21 mouse cellular contexts compared by ENCODE assay signal in genomic region chr15:89410118-89410517, GRCm38 (mm10). TPM values are rescaled to one million over a fixed set of nuclear protein-coding genes. Genes with fewer than 3 reads are reported as not detected.
DNase-seq lines count a peak whose midpoint lies in the region; ATAC-seq and TF ChIP-seq lines count a peak whose summit lies in the region.
"Had no signal": no experiment of that assay in that cellular context is flagged by ENCODE, and none has a peak within 500 bp of the region (broad histone marks: within the 10 kb centered on the region; RNA-seq: fewer than 3 reads in every experiment).

Gene Syce3 (minus strand): TSS chr15:89410503.

- ATAC-seq in intestine, embryonic 14.5 days (replicated peaks; ENCODE audit: low FRiP score, low TSS enrichment, low read depth): 0 out of 2 replicates have a peak, but pooled peaks have one; percentile 32
- ATAC-seq in intestine, postnatal 0 days: no peak
- ATAC-seq in midbrain, embryonic 11.5 days (ENCODE audit: low FRiP score): no peak
- ATAC-seq in midbrain, embryonic 15.5 days (replicated peaks): no peak
- peak; percentile 42; the same call in 1 of the 2 replicates for ATAC-seq in limb, embryonic 12.5 days (ENCODE audit: insufficient number of reproducible peaks, insufficient read depth, low FRiP score, low TSS enrichment, low read depth)
- ATAC-seq: intestine, embryonic 15.5 days; Patski had no signal

- no peaks in the 10 kb centered on the region for H3K27me3 ChIP-seq in intestine, embryonic 14.5 days (replicated peaks; ENCODE audit: control insufficient read depth, insufficient read depth, low read length)
- no peaks in the 10 kb centered on the region for H3K27me3 ChIP-seq in intestine, postnatal 0 days (replicated peaks; ENCODE audit: control insufficient read depth, insufficient read depth, low read length)
- H3K27me3 ChIP-seq in midbrain, embryonic 11.5 days (ENCODE audit: control insufficient read depth, insufficient read depth, low read length): no peaks in the 10 kb centered on the region
- H3K27me3 ChIP-seq in midbrain, embryonic 15.5 days (replicated peaks): no peaks in the 10 kb centered on the region
- H3K27me3 ChIP-seq in limb, embryonic 12.5 days: no peaks in the 10 kb centered on the region
- H3K27me3 ChIP-seq: intestine, embryonic 15.5 days; midbrain, embryonic 12.5 days; neural tube, embryonic 12.5 days; Patski had no signal

- H3K9me3 ChIP-seq in intestine, embryonic 14.5 days (ENCODE audit: control insufficient read depth, low read length): peaks cover 4% of the 10 kb centered on the region; the same call in 1 of the 2 replicates
- H3K9me3 ChIP-seq in intestine, postnatal 0 days (ENCODE audit: control insufficient read depth): no peaks in the 10 kb centered on the region
- H3K9me3 ChIP-seq in midbrain, embryonic 11.5 days (ENCODE audit: control insufficient read depth, low read length): no peaks in the 10 kb centered on the region
- H3K9me3 ChIP-seq in midbrain, embryonic 15.5 days: no peaks in the 10 kb centered on the region; the same call in 1 of the 2 replicates
- H3K9me3 ChIP-seq in limb, embryonic 12.5 days: peaks cover 16% of the 10 kb centered on the region
- H3K9me3 ChIP-seq: intestine, embryonic 15.5 days had no signal

- no peak within 1 kb of the TSS for H3K4me2 ChIP-seq in intestine, embryonic 14.5 days (ENCODE audit: low read length)
- H3K4me2 ChIP-seq in intestine, postnatal 0 days (replicated peaks; ENCODE audit: low read depth): no peak within 1 kb of the TSS
- no peak within 1 kb of the TSS for H3K4me2 ChIP-seq in midbrain, embryonic 11.5 days
- no peak within 1 kb of the TSS for H3K4me2 ChIP-seq in midbrain, embryonic 15.5 days
- no peak within 1 kb of the TSS for H3K4me2 ChIP-seq in limb, embryonic 12.5 days
- H3K4me2 ChIP-seq: hindbrain, embryonic 14.5 days; intestine, embryonic 15.5 days; midbrain, embryonic 12.5 days; neural tube, embryonic 12.5 days had no signal

- no peaks in the 10 kb centered on the region for H3K36me3 ChIP-seq in intestine, embryonic 14.5 days (ENCODE audit: control insufficient read depth, insufficient read depth, low read length)
- H3K36me3 ChIP-seq in intestine, postnatal 0 days (ENCODE audit: control insufficient read depth, insufficient read depth): no peaks in the 10 kb centered on the region
- H3K36me3 ChIP-seq in midbrain, embryonic 11.5 days (ENCODE audit: control insufficient read depth, insufficient read depth, low read length): no peaks in the 10 kb centered on the region
- H3K36me3 ChIP-seq in midbrain, embryonic 15.5 days (replicated peaks): no peaks in the 10 kb centered on the region
- no peaks in the 10 kb centered on the region for H3K36me3 ChIP-seq in limb, embryonic 12.5 days
- H3K36me3 ChIP-seq: intestine, embryonic 15.5 days; midbrain, embryonic 12.5 days; neural tube, embryonic 12.5 days had no signal

- 78% methylated on average over 20 of the region's 24 CpGs for WGBS in intestine, embryonic 14.5 days
- WGBS in intestine, postnatal 0 days: 82% methylated on average over 17 of the region's 24 CpGs
- 83% methylated on average over 16 of the region's 24 CpGs for WGBS in midbrain, embryonic 11.5 days
- 87% methylated on average over 24 of the region's 24 CpGs for WGBS in midbrain, embryonic 15.5 days
- 81% methylated on average over 24 of the region's 24 CpGs for WGBS in limb, embryonic 12.5 days

- no peak within 1 kb of the TSS for H3K4me3 ChIP-seq in intestine, embryonic 14.5 days (ENCODE audit: low read depth, low read length)
- no peak within 1 kb of the TSS for H3K4me3 ChIP-seq in intestine, postnatal 0 days (ENCODE audit: low read depth, low read length)
- no peak within 1 kb of the TSS for H3K4me3 ChIP-seq in midbrain, embryonic 11.5 days (ENCODE audit: low read depth, low read length)
- no peak within 1 kb of the TSS for H3K4me3 ChIP-seq in midbrain, embryonic 15.5 days
- no peak within 1 kb of the TSS for H3K4me3 ChIP-seq in limb, embryonic 12.5 days (replicated peaks)
- H3K4me3 ChIP-seq: intestine, embryonic 15.5 days; midbrain, embryonic 12.5 days; neural tube, embryonic 12.5 days had no signal

- TF ChIP-seq CTCF in intestine, postnatal 0 days (IDR thresholded peaks at IDR 0.05; ENCODE audit: low read depth): no peak

- no peaks in the 10 kb centered on the region for H3K4me1 ChIP-seq in intestine, embryonic 14.5 days (replicated peaks; ENCODE audit: control insufficient read depth, insufficient read depth, low read length)
- H3K4me1 ChIP-seq in intestine, postnatal 0 days (replicated peaks; ENCODE audit: control insufficient read depth, insufficient read depth, low read length): no peaks in the 10 kb centered on the region
- no peaks in the 10 kb centered on the region for H3K4me1 ChIP-seq in midbrain, embryonic 11.5 days (ENCODE audit: control insufficient read depth, insufficient read depth, low read length)
- H3K4me1 ChIP-seq in midbrain, embryonic 15.5 days: no peaks in the 10 kb centered on the region
- no peaks in the 10 kb centered on the region for H3K4me1 ChIP-seq in limb, embryonic 12.5 days (replicated peaks)
- H3K4me1 ChIP-seq: intestine, embryonic 15.5 days; midbrain, embryonic 12.5 days; neural tube, embryonic 12.5 days had no signal

- DNase-seq in intestine, embryonic 14.5 days (ENCODE audit: low spot score): no peak
- DNase-seq in midbrain, embryonic 11.5 days (ENCODE audit: low spot score, missing footprints): peak; percentile 49
- DNase-seq in urinary bladder, postnatal 25 days (ENCODE audit: low spot score): no peak
- no peak for DNase-seq in right cerebral cortex, postnatal 10 days (ENCODE audit: low spot score in 2 of 2)
- DNase-seq: embryo, embryonic 11 days; gastrocnemius, postnatal 10 days; kidney, postnatal 10 days; right cerebral cortex, adult 18-20 months had no signal

- H3K27ac ChIP-seq in intestine, embryonic 14.5 days (ENCODE audit: low read depth): no peak within 1 kb of the TSS
- H3K27ac ChIP-seq in intestine, postnatal 0 days (ENCODE audit: low read depth, low read length): no peak within 1 kb of the TSS
- no peak within 1 kb of the TSS for H3K27ac ChIP-seq in midbrain, embryonic 11.5 days (ENCODE audit: low read depth, low read length)
- no peak within 1 kb of the TSS for H3K27ac ChIP-seq in midbrain, embryonic 15.5 days
- H3K27ac ChIP-seq in limb, embryonic 12.5 days: no peak within 1 kb of the TSS
- H3K27ac ChIP-seq: hindbrain, embryonic 14.5 days; intestine, embryonic 15.5 days; liver, embryonic 14.5 days; midbrain, embryonic 12.5 days; neural tube, embryonic 12.5 days had no signal

- no peak within 1 kb of the TSS for H3K9ac ChIP-seq in intestine, embryonic 14.5 days (ENCODE audit: low read length)
- no peak within 1 kb of the TSS for H3K9ac ChIP-seq in intestine, postnatal 0 days (ENCODE audit: low read depth, low read length)
- H3K9ac ChIP-seq in midbrain, embryonic 11.5 days (ENCODE audit: low read length): no peak within 1 kb of the TSS
- H3K9ac ChIP-seq in midbrain, embryonic 15.5 days: no peak within 1 kb of the TSS
- no peak within 1 kb of the TSS for H3K9ac ChIP-seq in limb, embryonic 12.5 days (replicated peaks)
- H3K9ac ChIP-seq: hindbrain, embryonic 14.5 days; intestine, embryonic 15.5 days; liver, embryonic 14.5 days; midbrain, embryonic 12.5 days; neural tube, embryonic 12.5 days had no signal

RNA-seq across cellular contexts. Expression of gene Syce3, which starts in this region (rescaled TPM):
- not detected in 2 replicates for polyA plus RNA-seq in intestine, embryonic 14.5 days (2014; fragmentation: Nextera tagmentation; extraction: Ambion mirVana)
- polyA plus RNA-seq in intestine, postnatal 0 days (2015; fragmentation: Nextera tagmentation; extraction: Ambion mirVana): 3.4 and 5.0 TPM in 2 replicates
- not detected in 2 replicates for polyA plus RNA-seq in midbrain, embryonic 11.5 days (2014; fragmentation: Nextera tagmentation; extraction: Ambion mirVana)
- not detected in 2 replicates for polyA plus RNA-seq in midbrain, embryonic 15.5 days (2015; fragmentation: Nextera tagmentation; extraction: Ambion mirVana)
- polyA plus RNA-seq in limb, embryonic 12.5 days (2016; fragmentation: Nextera tagmentation; extraction: Ambion mirVana): not detected in 2 replicates
- polyA plus RNA-seq: C2C12; forebrain, embryonic 11.5 days; hindbrain, embryonic 14.5 days; intestine, embryonic 15.5 days; liver, embryonic 14.5 days; lung, embryonic 16.5 days; midbrain, embryonic 12.5 days; neural tube, embryonic 12.5 days; Patski; thymus, postnatal 0 days had no signal

Comparison
In these comparisons a context has a peak if more than half of its experiments do, and no peak if none do; other contexts are left out.
1. Peak in ATAC-seq in intestine, embryonic 14.5 days; RNA of the gene not detected or under 1 TPM.
2. Peak in DNase-seq in midbrain, embryonic 11.5 days; RNA of the gene not detected or under 1 TPM.
3. Peak in ATAC-seq in limb, embryonic 12.5 days; RNA of the gene not detected or under 1 TPM.